Mouse (Mus musculus) MEL (cell line): ENCODE results near the gene Gm10309. TPM values are rescaled to one million over a fixed set of nuclear protein-coding genes. Genes with fewer than 3 reads are reported as not detected.

Source experiments
- DNase-seq: peaks from one replicate; pipeline ENCODE4 v3.0.0; 2011; ENCODE audit warnings: low read depth, low spot score
- H3K27ac ChIP-seq: 2 replicates; pipeline ENCODE4 v1.5.1; 2012; ENCODE audit warnings: low read depth, mild to moderate bottlenecking, control low read depth, low read length, moderate library complexity; ENCODE audit not compliant: control insufficient read depth
- H3K27me3 ChIP-seq, 2 experiments: fragments of 150-350 bp in 1 of 2; sonication (generic) in 1 of 2; 2 replicates each; pipeline ENCODE4 v1.6.1; 2012; ENCODE audit warnings: low read length in 2 of 2, mild to moderate bottlenecking in 2 of 2, improper control_type of control experiment in 1 of 2, moderate library complexity in 1 of 2; ENCODE audit not compliant: insufficient read depth in 2 of 2, control insufficient read depth in 1 of 2
- H3K36me3 ChIP-seq, 2 experiments: 2 replicates each; pipeline ENCODE4 v1.6.1; 2012 to 2014; ENCODE audit warnings: low read length in 2 of 2, improper control_type of control experiment in 1 of 2, inconsistent platforms in 1 of 2, mild to moderate bottlenecking in 1 of 2; ENCODE audit not compliant: insufficient read depth in 2 of 2, control insufficient read depth in 1 of 2
- H3K4me1 ChIP-seq, 2 experiments: fragments of 150-350 bp in 1 of 2; sonication (generic) in 1 of 2; 2 replicates each; pipeline ENCODE4 v1.6.1; 2012; ENCODE audit warnings: low read length in 2 of 2, improper control_type of control experiment in 1 of 2, mild to moderate bottlenecking in 1 of 2; ENCODE audit not compliant: insufficient read depth in 2 of 2, control insufficient read depth in 1 of 2
- H3K4me3 ChIP-seq, 2 experiments: fragments of 150-350 bp in 1 of 2; sonication (generic) in 1 of 2; 2 replicates each; pipeline ENCODE4 v1.5.1; 2012; ENCODE audit warnings: low read depth in 2 of 2, low read length in 2 of 2, mild to moderate bottlenecking in 2 of 2, moderate library complexity in 2 of 2, control low read depth in 1 of 2, improper control_type of control experiment in 1 of 2; ENCODE audit not compliant: control insufficient read depth in 1 of 2, insufficient read depth in 1 of 2
- H3K79me2 ChIP-seq: 2 replicates; pipeline ENCODE4 v1.6.1; 2012; ENCODE audit warnings: mild to moderate bottlenecking, low read length, moderate library complexity; ENCODE audit not compliant: control insufficient read depth, poor library complexity, insufficient read depth
- H3K9ac ChIP-seq: 2 replicates; pipeline ENCODE4 v1.6.1; 2012; ENCODE audit warnings: low read depth, mild to moderate bottlenecking, control low read depth, low read length, moderate library complexity; ENCODE audit not compliant: control insufficient read depth, poor library complexity, severe bottlenecking
- H3K9me3 ChIP-seq: fragments of 150-350 bp; sonication (generic); replicated peaks from 2 replicates; pipeline ENCODE4 v1.6.1; 2012; ENCODE audit warnings: mild to moderate bottlenecking, low read length, improper control_type of control experiment, moderate library complexity; ENCODE audit not compliant: insufficient read depth
- BHLHE40 ChIP-seq: IDR thresholded peaks from 2 replicates; pipeline ENCODE4 v1.6.1; 2012; ENCODE audit warnings: low read depth, mild to moderate bottlenecking, inconsistent platforms, low read length, improper control_type of control experiment, borderline replicate concordance
- CHD1 ChIP-seq: IDR thresholded peaks from 2 replicates; pipeline ENCODE4 v1.6.1; 2012; ENCODE audit warnings: low read depth, mild to moderate bottlenecking, inconsistent platforms, low read length, improper control_type of control experiment
- CHD2 ChIP-seq: IDR thresholded peaks from 2 replicates; pipeline ENCODE4 v1.6.1; 2011; ENCODE audit warnings: low read length, improper control_type of control experiment
- E2F4 ChIP-seq: IDR thresholded peaks from 2 replicates; pipeline ENCODE4 v1.6.1; 2011; ENCODE audit warnings: low read depth, low read length, improper control_type of control experiment, borderline replicate concordance
- ELF1 ChIP-seq: IDR thresholded peaks from 2 replicates; pipeline ENCODE4 v1.6.1; 2014; ENCODE audit warnings: low read depth, mild to moderate bottlenecking, inconsistent platforms, low read length, improper control_type of control experiment, moderate library complexity
- EP300 ChIP-seq, 2 experiments: IDR thresholded peaks; 2 replicates each; pipeline ENCODE4 v1.6.1; 2011; ENCODE audit warnings: improper control_type of control experiment in 2 of 2, low read length in 2 of 2, low read depth in 1 of 2, mild to moderate bottlenecking in 1 of 2
- GABPA ChIP-seq: IDR thresholded peaks from 2 replicates; pipeline ENCODE4 v1.6.1; 2012; ENCODE audit warnings: low read depth, mild to moderate bottlenecking, inconsistent platforms, low read length, improper control_type of control experiment, moderate library complexity
- HCFC1 ChIP-seq: IDR thresholded peaks from 2 replicates; pipeline ENCODE4 v1.6.1; 2012; ENCODE audit warnings: low read depth, mild to moderate bottlenecking, inconsistent platforms, low read length, improper control_type of control experiment, moderate library complexity
- KAT2A ChIP-seq: conservative IDR thresholded peaks from 2 replicates; pipeline ENCODE4 v1.6.1; 2012; ENCODE audit warnings: low read depth, low read length, improper control_type of control experiment, inconsistent platforms
- MAFK ChIP-seq: IDR thresholded peaks from 2 replicates; pipeline ENCODE4 v1.6.1; 2011; ENCODE audit warnings: low read depth, mild to moderate bottlenecking, low read length, improper control_type of control experiment, borderline replicate concordance
- MAX ChIP-seq: IDR thresholded peaks from 2 replicates; pipeline ENCODE4 v1.6.1; 2011; ENCODE audit warnings: low read length, improper control_type of control experiment
- MYB ChIP-seq: IDR thresholded peaks from 2 replicates; pipeline ENCODE4 v1.6.1; 2011; ENCODE audit warnings: mild to moderate bottlenecking, low read depth, low read length, improper control_type of control experiment
- POLR2A ChIP-seq, 2 experiments: IDR thresholded peaks; 2 replicates each; pipeline ENCODE4 v1.6.1; 2011 to 2012; ENCODE audit warnings: low read length in 2 of 2, mild to moderate bottlenecking in 2 of 2, control low read depth in 1 of 2, improper control_type of control experiment in 1 of 2, low read depth in 1 of 2, moderate library complexity in 1 of 2; ENCODE audit not compliant: control insufficient read depth in 1 of 2, insufficient read depth in 1 of 2, poor library complexity in 1 of 2
- SIN3A ChIP-seq: IDR thresholded peaks from 2 replicates; pipeline ENCODE4 v1.6.1; 2012; ENCODE audit warnings: low read length, improper control_type of control experiment, inconsistent platforms
- TAL1 ChIP-seq: IDR thresholded peaks from 2 replicates; pipeline ENCODE4 v1.6.1; 2012; ENCODE audit warnings: mild to moderate bottlenecking, inconsistent platforms, low read length, moderate library complexity, mixed read lengths
- TBP ChIP-seq: IDR thresholded peaks from 2 replicates; pipeline ENCODE4 v1.8.0; 2011; ENCODE audit warnings: low read depth, low read length, improper control_type of control experiment
- UBTF ChIP-seq: IDR thresholded peaks from 2 replicates; pipeline ENCODE4 v1.6.1; 2012; ENCODE audit warnings: low read depth, mild to moderate bottlenecking, inconsistent platforms, low read length, improper control_type of control experiment, moderate library complexity, borderline replicate concordance; ENCODE audit not compliant: insufficient read depth
- USF1 ChIP-seq: IDR thresholded peaks from 2 replicates; pipeline ENCODE4 v1.6.1; 2014; ENCODE audit warnings: low read depth, mild to moderate bottlenecking, inconsistent platforms, low read length, improper control_type of control experiment, moderate library complexity
- ZC3H11A ChIP-seq: IDR thresholded peaks from 2 replicates; pipeline ENCODE4 v1.6.1; 2012; ENCODE audit warnings: low read depth, mild to moderate bottlenecking, inconsistent platforms, low read length, improper control_type of control experiment
- ZKSCAN1 ChIP-seq: IDR thresholded peaks from 2 replicates; pipeline ENCODE4 v1.6.1; 2012; ENCODE audit warnings: low read depth, mild to moderate bottlenecking, inconsistent platforms, low read length, improper control_type of control experiment, moderate library complexity
- polyA plus RNA-seq, 2 experiments: library from polyadenylated mRNA; stranded (reverse) in 1 of 2; unstranded in 1 of 2; fragments of >175 nt in 1 of 2; fragments of >200 nt in 1 of 2; gene quantifications; 2 replicates each; pipeline versions ENCODE4 v1.2.1 to v1.2.4; 2012; ENCODE audit warnings: low replicate concordance in 2 of 2, low read depth in 1 of 2; ENCODE audit not compliant: insufficient read length in 2 of 2, insufficient read depth in 1 of 2, missing spikeins in 1 of 2
- total RNA-seq: library from RNA; depleted of rRNA; stranded (reverse); fragments of 300-350 nt; gene quantifications from 2 replicates; pipeline ENCODE4 v1.2.3, GENCODE M21; 2012

Gene Gm10309
- total and polyA plus RNA-seq, 3 experiments: 0.06 TPM; not detected in 2

- Histone ChIP-seq H3K27ac (no peak overlapping the region), H3K9me3 (no peaks in the 10 kb centered on the region), H3K27me3 (no peaks in the 10 kb centered on the region), H3K79me2 (no peaks in the 10 kb centered on the region), H3K4me3 (no peak overlapping the region), H3K4me1 (no peaks in the 10 kb centered on the region; a peak in 1 of 4 replicates), H3K9ac (no peak overlapping the region), H3K36me3 (no peaks in the 10 kb centered on the region)
- no peak for DNase-seq
- TF ChIP-seq TBP (no peak), USF1 (no peak), ZC3H11A (no peak), MAX (no peak), HCFC1 (no peak), UBTF (no peak)
Measured at GRCm38 (mm10) chr17:86464197-86464596, 40.8 kb downstream of the Gm10309 start.

- DNase-seq: no peak
- H3K9me3 ChIP-seq: no peaks in the 10 kb centered on the region
- no peak overlapping the region for H3K4me3 ChIP-seq
- H3K79me2 ChIP-seq: no peaks in the 10 kb centered on the region
- H3K27ac ChIP-seq: no peak overlapping the region
- H3K9ac ChIP-seq: no peak overlapping the region
- H3K4me1 ChIP-seq: no peaks in the 10 kb centered on the region
- TF ChIP-seq USF1 (no peak), POLR2A (IDR thresholded peaks at IDR 0.05; ENCODE audit: control insufficient read depth in 1 of 2, insufficient read depth in 1 of 2, low read depth in 1 of 2, low read length in 2 of 2, poor library complexity in 1 of 2) (no peak), ZKSCAN1 (no peak), ELF1 (no peak), TAL1 (no peak), SIN3A (no peak), EP300 (IDR thresholded peaks at IDR 0.05; ENCODE audit: low read depth in 1 of 2, low read length in 2 of 2) (no peak), CHD2 (no peak), E2F4 (no peak), MYB (no peak), ZC3H11A (no peak), TBP (no peak), CHD1 (no peak), BHLHE40 (no peak), GABPA (no peak), KAT2A (no peak), MAFK (no peak)
- H3K36me3 ChIP-seq: no peaks in the 10 kb centered on the region
- no peaks in the 10 kb centered on the region for H3K27me3 ChIP-seq
Measured at GRCm38 (mm10) chr17:86463369-86463768, 41.7 kb downstream of the Gm10309 start.
